Mouse (Mus musculus) ES-Bruce4 (cell line): ENCODE results near the gene Ece2.

Experiments
- CTCF ChIP-seq: IDR thresholded peaks from one replicate; pipeline ENCODE4 v1.8.1; 2011; ENCODE audit warnings: low read depth, low read length
- POLR2A ChIP-seq: IDR thresholded peaks from one replicate; pipeline ENCODE4 v1.8.1; 2011; ENCODE audit warnings: low read length; ENCODE audit not compliant: insufficient read depth

DNA sequence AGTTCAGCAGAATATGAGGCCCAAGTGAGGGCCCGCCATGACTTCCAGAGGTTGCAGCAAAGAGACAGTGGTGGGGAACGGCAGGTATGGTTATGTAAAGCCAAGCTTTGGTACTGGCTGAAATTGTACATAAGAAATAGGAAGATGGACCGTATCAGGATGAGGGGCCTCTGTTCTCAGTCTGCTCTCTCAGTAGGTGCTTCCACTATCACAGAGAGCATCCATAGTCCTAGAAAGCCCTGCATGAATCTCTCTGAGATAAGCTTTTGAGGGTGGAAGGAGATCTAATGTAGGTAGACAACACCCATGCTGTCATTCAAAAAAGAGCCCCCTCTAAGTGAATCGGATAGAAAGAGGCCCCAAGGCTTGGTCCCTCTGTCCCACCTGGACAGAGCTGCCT lies 33.9 kb upstream of the Ece2 start:
- TF ChIP-seq CTCF (no peak), POLR2A (no peak)
